Mouse (Mus musculus) T-helper 17 cell (primary cell): ENCODE measurements around the gene Rcl1.

Source experiments
- in situ Hi-C, 2 experiments: fragments of 300-600 bp; cut with MboI, MseI; formaldehyde crosslinking; loops; 1 replicate in 1 of 2; 2 replicates in 1 of 2; pipeline ENCODE4 v1.15.1; 2025; ENCODE audit warnings: high pct_unique_total_duplicates in 2 of 2

Gene Rcl1

DNA sequence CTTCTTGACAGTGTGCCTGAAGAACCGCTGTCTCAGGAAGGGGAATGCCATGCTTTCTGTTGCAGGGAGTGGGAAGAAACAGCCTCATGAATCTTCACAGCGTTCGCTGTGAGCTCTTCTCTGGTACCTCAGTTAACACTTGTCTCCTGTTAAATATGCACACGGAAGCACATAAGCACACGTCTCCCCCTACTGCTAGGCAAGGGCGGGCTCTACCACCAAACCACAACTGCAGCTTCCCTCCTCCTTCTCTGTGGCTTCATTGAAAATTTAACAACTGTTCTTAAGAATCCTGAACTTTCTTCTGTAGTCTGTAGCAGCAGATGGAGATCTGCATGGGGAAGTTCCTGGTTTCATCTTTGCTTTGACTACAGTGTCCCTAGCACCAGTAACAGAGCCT, 41.1 kb downstream of the Rcl1 start:
- in situ Hi-C loops = loop anchor here in 1 of 2 experiments (25.0 kb wide), 1 partner anchor 1705 kb away; the partner anchor contains the start of gene Pum3

DNA sequence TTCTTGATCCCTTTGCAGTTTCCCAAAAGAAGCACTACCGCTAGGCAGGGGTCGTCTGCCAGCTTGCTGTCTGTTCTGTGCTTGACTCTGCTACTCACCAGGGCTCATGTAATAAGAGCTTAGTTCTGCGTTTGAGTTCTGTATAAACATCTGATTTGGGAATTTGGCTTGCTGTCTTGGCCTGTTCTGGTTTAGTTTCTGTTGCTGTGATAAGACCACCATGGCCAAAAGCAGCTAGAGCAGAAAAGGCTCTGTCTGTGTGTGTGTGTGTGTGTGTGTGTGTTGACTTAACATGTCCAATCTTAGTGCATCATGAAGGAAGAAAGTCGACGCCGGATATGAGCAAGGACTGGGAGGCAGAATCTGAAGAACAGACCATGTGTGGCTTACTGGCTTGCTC, 44.2 kb downstream of the Rcl1 start:
- in situ Hi-C loops = loop anchor here (5.0 to 25.0 kb wide), 2 partner anchors 78 to 1708 kb away; partner anchors contain the start of gene Pum3 (in 1 of the 2)

DNA sequence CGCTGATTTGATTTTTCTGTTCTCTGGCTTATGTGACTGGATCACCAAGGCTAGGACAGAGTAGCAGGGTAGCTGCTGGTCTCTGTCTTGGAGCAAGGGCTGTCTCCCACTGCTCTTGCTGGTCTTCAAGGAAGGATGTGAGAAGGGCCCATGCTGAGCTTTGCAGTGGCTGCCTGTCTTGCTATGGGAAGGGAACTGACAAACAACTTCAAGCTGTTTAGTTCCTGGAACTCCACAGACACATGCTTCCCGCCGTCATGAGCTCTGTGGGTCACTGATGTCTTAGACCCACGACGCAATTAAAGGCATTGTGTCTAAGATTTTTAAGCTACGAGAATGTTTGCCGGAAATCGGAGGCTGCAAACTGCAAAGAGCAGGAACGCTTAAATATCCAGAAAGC, 45.6 kb downstream of the Rcl1 start:
- in situ Hi-C loops = loop anchor here (5.0 to 25.0 kb wide), 2 partner anchors 80 to 1710 kb away; partner anchors contain the start of gene Pum3 (in 1 of the 2)

DNA sequence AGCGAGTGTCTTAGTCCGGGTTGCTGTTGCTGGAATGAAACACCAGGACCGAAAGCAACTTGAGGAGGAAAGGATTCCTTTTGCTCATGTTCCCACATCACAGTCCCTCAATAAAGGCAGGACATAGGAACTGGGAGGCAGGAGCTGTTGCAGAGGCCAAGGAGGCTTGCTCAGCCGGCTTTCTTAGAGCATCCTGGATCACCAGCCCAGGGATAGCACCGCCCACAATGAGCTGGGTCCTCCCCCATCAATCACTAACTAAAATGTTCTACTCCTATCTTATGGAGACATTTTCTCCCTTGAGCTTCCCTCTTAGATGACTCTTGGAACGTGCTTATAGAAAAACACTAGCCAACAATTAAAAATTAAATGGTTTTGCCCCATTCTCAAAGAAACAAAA, 48.4 kb downstream of the Rcl1 start:
- in situ Hi-C loops = loop anchor here (5.0 to 25.0 kb wide), 2 partner anchors 82 to 1712 kb away; partner anchors contain the start of gene Pum3 (in 1 of the 2)

DNA sequence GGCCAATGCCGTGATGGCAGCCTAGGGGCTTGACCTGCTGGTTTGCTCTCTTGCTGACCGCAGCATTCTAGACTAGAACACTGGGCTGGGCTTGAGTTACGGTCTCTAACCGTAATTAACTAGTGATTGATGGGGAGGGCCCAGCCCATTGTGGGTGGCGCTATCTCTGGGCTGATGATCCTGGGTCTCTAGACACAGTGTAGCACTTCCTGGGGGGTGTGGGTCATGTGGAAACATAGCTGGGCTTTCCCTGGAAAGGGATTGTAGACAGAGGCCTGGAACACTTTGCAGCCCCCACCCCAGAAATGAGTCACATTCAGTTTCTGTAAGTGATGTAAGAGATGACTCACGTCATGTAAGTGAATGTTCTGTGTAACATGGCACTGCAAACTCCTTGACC, 48.9 kb downstream of the Rcl1 start:
- in situ Hi-C loops = loop anchor here in 1 of 2 experiments (5.0 kb wide), 1 partner anchor 97 kb away; no protein-coding TSS in a partner anchor

DNA sequence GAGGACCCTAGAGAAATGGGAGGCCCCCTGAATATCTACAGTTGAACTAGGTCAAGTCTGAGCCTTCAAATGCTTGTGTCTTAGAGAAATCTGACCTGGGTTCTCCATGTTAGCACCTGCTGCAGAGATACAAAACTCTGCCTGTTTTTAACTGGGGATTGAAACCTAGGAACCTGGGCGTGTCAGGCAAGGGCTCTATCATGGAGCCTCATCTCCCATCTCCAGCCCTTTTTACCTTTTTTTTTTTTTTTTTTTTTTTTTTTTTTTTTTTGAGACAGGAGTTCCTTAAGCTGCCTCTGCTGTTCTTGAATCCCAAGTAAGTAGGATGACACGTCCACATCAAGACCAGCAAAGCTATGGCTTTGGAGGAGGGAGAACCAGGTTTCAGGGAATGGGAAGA, 50.3 kb downstream of the Rcl1 start:
- in situ Hi-C loops = loop anchor here in 1 of 2 experiments (5.0 kb wide), 1 partner anchor 96 kb away; no protein-coding TSS in a partner anchor

DNA sequence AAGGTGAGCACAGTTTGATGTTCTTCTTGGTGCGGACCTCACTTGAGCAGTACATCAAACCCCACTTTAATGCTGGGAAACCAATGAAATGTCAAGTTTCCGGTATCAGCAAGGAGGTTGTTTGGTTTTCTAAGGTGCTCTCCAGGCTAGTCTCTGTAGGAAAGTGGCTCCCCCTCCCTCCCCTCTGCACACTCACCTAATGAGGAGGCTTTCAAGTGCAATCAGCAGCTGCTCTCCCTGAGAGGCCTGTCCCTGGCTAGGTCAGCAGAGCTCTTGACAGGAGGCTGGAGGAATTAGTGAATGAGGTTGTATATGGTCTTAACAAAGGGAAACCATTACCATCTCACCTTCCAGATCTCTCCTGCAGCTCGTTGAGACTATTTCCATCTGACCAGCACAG, 54.4 kb downstream of the Rcl1 start:
- in situ Hi-C loops = no loop called here

DNA sequence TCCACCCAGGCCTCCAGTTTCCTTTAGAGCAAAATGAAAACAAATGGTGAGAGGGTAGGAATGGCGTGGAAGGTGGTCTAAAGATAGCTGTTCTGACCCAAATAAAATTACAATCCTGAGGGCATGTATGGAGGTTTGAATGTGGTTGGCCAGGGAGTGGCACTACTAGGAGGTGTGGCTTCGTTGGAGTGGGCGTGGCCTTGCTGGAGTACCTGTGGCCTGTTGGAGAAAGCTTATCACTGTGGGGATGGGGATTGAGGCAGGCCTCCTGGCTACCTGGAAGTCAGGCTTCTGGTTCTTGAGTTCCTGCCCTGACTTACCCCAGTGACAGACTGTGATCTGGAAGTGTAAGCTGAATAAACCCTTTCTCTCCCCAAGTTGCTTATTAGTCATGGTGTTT, 55.2 kb downstream of the Rcl1 start:
- in situ Hi-C loops = no loop called here

DNA sequence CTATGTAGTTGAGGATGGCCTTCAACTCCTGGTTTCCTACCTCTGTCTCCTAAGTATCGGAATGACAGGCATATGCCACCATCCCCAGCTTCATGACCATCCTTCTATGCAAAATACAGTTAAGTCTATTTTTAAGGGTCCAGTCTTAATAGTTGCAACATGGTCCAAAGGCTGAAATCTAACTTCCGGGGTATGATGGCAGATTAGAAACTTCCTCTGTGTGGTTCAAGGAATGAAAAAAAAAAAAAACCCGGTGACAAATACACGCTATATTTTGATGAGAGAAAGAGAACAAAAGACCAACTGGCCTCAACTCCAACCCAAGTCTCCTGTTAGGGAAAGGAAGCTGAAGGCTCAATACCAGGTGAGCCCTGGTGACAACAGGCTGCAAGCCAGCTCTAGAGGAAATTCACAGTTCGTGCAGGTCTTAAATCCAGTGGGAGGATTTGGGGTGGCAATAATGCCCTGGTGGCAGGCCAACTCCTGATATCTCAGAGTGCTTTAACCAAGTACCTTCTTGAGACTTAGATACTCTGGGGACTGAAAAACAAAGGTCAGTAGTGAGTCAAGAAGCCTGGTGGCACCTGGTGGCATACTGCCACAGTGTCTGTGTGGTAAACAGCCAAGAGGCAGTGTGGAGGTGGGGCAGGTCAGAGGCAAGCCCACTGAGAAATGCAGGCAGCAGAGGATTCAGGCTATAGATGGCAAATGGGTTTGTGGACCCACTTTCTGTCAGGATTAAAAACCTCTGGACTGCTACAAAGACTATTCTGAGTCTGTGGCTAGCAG, 56.7 kb downstream of the Rcl1 start:
- in situ Hi-C loops = no loop called here

DNA sequence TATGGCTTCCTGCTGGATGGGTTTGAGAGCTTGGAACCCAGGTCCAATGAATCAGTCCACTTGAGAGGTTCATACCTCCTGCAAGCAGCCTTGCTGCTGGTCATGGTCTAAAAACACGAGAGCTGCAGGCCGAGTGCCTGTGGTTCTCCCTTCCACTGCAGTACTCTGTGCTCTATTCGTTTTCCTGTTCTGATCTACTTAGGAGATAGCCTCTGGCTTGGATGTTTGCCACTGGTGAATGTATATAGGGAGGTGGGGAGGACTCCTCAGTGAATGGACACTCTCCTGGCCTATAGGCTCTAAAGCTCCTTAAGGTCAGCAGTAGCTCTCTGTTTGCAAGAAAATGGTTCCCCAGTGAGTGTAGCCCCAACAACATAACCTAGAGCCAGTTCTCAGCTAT, 57.3 kb downstream of the Rcl1 start:
- in situ Hi-C loops = no loop called here

DNA sequence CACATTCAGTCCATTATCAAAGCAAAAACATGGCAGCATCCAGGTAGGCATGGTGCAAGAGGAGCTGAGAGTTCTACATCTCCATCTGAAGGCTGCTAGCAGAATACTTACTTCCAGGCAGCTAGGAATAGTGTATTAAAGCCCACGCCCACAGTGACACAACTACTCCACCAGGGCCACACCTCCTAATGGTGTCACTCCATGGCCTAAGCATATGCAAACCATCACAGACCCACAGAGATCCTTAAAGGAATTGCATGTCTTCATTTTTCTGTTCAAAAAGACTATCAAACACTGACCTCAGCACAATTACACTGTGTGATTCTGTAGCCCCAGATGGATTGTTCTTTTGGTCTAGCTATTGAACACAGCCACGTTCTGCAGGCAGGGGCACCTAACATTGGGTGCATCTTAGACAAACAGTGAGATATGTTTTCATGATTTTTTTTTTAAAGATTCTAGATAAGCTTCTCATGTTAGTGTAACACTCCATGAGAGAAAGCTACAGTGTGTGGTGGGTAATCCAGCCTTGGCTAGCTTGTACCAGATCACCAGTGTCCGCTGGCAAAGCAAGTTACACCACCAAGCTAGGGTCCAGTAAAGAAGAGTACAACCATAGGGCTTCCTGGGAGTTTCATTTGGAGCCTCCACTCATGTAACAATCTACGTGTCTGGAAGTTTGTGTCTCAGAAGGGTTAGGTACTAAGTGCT, 62.8 kb downstream of the Rcl1 start:
- in situ Hi-C loops = no loop called here

DNA sequence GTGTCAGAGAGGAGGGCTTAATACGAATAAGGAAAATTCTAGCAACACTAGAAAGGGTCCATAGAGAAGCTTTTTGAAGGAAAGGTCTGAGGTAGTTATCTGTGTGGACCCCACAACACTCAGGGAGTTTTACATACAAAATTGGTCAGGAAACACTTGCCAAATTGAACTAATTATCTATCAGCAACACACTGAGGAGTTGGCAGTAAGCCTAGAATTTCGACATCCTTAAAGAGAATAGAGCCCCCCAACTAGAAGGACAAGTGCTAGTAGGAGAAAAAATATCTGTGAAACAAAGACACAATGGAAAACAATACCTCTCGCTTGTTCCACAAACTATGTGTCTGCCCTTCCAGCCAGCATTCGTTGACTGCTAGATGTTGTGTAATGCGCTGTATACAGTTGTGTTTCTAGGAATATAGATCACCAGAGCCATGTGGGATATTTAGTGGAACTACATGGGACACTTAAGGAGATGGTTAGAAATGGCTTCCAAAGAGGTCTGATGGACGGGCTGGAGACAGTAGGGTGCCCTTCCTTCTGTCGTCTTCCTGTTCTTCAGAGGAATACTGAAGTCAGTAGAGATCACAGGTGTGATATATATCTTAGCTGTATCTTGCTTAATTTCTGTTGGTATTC, 63.5 kb downstream of the Rcl1 start:
- in situ Hi-C loops = no loop called here

DNA sequence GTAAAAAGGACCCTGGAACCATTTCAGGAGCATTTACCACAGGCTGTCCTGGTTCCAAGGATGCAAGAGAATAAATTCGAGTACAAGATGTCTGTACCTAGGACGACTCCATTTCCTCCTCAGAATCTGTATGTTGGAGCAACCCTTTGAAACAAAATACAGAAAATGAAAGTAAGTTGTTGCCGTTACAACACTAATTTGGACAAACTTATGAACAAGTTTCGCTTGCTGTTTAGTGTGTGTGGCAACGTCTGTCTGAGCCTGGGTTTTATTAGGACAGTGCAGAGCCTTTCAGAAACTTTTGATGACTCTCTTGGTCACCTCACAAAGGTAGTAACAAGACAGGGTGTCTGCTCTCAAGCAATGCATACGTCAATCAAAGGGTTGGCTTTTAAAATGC, 66.8 kb downstream of the Rcl1 start:
- in situ Hi-C loops = no loop called here

DNA sequence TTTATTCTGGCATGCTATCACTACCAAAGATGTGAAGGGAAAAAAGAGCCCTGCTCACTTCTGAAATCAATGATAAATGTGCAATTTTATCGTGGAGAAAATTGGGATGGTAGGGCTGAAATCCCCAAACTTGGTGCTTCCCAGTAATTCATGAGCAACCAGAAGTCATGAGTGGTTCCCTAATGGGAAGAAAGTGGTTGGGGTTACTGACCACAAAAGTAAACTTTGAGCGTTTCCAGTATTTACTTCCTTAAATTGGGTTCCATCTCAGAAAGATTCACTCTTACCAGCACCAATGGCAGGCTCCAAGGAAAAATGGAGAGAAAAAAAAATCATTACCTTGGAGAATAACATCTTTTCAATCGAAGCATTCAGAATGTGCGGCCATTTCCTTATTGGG, 79.2 kb downstream of the Rcl1 start:
- in situ Hi-C loops = no loop called here

DNA sequence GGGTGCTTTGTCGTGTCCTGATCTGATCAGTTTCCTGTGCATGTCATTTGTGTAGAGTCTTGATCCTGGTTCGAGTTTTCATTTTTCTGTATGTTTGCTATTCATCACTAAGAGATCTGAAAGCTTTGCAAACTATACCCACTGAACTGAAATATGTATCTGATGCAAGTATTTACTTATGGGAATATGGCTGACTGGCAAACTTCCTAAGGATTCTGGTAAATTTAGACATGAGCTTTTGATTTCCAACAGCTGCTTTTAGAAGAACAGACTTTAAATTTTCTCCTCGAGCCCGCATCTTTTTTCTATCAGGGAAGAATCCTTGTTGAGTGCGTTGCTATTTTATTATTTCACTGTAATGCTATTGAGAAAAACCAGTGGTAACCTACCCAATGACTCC, 81.0 kb downstream of the Rcl1 start:
- in situ Hi-C loops = no loop called here

DNA sequence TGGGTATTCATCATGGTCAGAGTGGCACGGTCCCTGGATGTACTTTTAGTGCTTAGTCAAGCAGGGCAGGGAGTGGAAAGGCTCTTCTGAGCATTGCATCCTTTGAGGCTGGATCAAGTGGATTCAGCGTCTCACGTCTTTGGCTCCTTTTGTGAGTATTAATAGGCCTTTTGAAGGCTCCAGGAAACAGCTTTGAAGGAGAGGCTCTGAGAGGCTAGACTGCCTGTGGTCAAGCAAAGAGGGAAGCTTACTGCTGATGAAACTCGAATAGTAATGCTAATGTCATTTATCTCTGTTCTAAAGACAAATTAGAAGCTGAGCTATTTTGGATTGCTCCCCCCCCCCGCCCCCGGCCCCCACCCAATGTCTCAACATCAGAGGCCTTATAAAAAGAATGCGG, 83.9 kb downstream of the Rcl1 start:
- in situ Hi-C loops = no loop called here

DNA sequence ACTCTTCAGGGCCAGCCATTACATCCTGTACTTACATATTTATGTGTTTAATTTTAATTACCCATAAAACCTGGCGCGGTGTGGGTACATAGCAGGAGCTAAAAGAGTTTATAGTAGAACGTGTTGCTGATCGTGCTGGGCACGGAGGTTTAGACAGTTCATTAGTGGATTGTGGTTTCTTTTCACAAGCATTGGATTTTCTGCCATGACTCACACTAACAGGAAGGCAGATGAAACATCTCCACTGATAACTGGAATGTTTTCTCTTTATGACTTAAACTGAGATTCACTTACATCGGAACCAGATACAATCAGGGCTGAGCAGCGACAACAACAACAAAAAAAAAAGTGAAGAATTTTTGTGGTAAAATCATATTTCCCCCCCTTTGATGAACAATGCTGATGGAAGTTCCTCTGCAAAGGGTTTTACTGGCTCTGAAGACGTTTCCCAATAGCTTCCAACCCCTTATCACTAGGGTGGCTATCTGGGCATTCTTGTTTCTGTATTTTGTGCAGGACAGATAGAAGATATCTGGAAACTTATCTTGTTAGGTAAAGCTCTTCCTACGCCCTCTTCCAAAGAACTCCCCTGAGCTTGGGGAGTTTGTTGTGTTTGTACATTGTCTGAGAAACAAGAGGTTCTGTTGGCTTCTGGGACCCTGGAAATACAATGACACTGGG, 84.5 kb downstream of the Rcl1 start:
- in situ Hi-C loops = no loop called here

DNA sequence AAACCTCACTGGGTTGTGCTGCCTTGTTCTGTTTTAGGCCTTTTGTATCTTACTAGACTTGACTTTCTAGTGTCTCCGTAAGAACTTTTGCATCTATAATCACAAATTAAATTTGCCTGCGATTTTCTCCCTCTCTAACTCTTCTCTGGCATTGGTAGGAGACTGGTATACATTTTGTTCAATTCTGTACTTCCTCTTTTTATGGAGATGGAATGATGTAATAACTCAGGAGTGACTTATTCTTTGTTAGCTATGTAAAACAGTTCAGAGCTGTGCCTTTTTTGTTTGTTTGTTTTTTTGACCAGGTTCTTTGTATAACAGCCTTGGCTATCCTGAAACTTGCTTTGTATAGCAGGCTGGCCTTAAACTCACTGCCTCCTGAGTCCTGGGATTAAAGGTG, 87.7 kb downstream of the Rcl1 start:
- in situ Hi-C loops = no loop called here
